Mouse (Mus musculus) natural killer cell, adult 2 months (primary cell): Measurements from ENCODE around the gene Olfr1411.

Experiments
- DNase-seq, 2 experiments: peaks; one replicate each; pipeline ENCODE4 v3.0.0; 2022; ENCODE audit warnings: low spot score in 2 of 2

The Olfr1411 gene

GRCm38 (mm10) chr1:92594111-92594510 lies at the start of gene Olfr1411:
Gene Olfr1411 (plus strand): TSS chr1:92594411.
- no peak for DNase-seq

GRCm38 (mm10) chr1:92545929-92546328 lies 48.3 kb upstream of the Olfr1411 start:
- DNase-seq, result no peak

- no peak for DNase-seq
Measured at GRCm38 (mm10) chr1:92571022-92571421, 23.2 kb upstream of the Olfr1411 start, which contains the start of gene Olfr1413. Gene Olfr1413 (plus strand): TSS chr1:92571322.

DNA sequence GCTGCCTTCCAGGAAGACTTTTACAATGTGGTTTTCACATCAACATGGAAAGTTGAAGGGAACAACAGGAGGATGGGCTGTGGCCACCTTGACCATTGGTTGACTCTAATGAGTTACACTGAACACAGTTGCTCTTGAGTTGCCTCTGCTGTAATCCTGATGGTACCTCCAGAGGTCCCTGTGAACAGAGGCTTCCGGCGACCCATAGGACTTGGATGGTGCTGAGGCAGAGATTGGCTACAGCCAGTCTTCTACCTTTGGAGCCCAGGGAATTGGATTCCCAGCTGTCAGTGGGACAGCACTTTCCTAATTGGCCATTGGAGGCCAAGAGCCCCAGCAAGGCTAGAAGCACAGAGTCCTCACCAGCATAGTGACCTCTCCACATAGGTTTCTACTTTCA lies 8.7 kb upstream of the Olfr1411 start, which contains the start of gene Olfr1412:
Olfr1412 (plus strand) TSS at position 301 of the 400 bp plus-strand sequence.
- DNase-seq, result no peak

- DNase-seq, result no peak
Measured at GRCm38 (mm10) chr1:92596019-92596418, 1.8 kb downstream of the Olfr1411 start.

DNA sequence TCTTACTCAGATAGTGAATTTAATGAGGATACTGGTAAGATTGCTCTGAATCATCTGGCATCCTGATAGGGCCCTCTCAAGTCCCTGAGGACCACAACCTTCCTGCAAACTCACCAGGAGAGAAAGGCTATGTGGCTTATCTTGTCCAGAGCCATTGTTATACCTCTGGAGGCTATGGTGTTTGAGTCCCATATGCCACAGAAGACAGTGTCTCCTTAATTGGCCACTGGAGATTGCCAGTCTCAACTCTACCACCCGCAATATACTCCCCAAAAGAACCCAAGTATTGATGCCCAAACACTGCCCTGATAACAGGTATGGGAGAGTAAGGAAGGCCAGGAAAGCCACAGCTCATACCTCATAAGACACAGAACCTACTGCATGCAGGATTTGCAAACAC lies 11.3 kb downstream of the Olfr1411 start, which contains the start of gene Olfr1410:
Olfr1410 (plus strand) TSS at position 301 of the 400 bp plus-strand sequence.
- no peak for DNase-seq

DNA sequence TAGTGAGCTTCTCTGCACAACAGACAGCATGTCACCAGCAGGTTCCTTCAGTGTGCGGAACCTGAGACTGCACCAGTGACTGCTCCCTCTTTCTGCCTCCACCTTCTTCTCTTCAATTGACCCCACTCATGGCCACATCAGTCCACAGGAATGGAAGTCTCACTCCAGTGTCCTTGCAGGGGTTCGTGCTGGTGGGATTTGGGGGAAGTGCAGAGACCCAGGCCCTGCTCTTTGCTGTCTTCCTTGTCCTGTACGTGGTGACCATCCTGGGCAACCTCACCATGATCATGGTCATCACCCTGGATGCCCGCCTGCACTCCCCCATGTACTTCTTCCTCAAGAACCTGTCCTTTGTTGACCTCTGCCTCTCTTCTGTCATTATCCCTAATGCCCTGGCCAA lies 13.5 kb downstream of the Olfr1411 start:
- no peak for DNase-seq

- DNase-seq, result peak; percentile 34 to 56
Measured at GRCm38 (mm10) chr1:92611008-92611407, 16.8 kb downstream of the Olfr1411 start.

DNA sequence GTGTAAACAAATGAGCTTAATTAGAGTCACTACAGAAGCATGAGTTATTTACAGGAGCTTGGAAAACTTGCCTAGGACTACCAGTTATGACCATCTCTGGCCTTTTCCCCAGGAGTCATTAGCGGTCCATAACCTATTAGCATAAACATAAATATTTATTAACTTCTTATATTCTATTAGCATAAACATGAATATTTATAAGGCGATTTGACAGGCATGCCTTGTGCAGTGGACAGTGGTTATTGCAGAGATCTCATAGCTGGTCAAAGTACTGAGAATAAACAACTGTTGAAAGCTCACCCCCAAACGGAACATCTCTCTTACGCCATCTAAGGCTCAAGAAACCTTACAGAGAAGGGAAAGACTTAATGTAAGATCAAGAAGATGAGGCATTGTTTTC lies 19.0 kb downstream of the Olfr1411 start:
- no peak for DNase-seq

DNA sequence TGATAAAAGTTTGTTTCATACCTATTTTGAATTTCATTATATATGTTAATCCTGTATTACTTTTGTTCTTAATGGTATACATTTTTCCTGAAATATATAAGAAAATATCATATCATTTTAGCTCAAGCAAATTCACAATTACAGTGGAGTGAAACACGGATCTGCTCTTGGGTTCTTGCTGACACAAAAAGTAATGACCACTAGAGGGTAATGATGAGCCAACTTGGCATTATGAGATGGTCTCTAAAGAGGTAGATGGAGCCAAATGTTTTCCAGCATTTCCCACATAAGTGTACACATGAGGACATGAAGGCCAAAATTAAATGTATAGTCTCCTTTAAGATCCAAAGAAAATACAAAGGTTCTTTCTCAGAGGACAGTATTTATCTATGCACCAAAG lies 20.3 kb downstream of the Olfr1411 start:
- no peak for DNase-seq

DNA sequence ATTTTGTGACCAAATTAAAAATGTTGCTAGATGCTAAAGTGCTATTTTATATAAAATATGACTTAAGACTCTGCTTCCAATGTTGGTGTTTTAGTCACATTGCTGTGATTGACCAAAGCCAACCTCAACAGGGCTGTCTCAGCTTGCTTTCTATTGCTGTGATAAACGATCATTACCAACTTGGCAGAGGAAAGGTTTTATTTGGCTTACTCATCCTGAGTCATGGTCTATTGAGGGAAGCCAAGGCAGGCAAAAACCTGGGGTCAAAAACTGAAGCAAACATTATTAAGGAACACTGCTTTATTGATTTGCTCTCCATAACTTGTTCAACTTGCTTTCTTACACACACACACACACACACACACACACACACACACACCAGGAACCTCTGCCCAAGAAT lies 21.8 kb downstream of the Olfr1411 start:
- no peak for DNase-seq

DNA sequence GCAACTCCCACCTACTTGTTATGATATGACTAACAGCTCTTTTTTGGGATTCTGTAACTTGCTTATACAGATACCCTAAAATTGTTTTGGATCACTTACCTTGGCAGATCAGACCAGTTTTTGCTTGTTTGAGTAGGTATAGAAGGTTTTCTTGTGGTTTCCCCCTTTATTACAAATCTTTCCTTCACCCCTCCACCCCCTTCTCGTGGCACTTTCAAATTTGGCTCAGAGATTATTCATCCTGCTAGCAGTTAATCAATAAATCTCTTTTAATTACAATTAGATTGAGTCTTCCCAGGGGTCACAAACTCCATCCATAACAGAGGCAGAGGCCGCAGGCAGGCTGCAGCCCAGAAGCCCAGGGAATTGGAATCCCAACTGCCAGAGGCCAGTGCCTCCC lies 23.3 kb downstream of the Olfr1411 start, which contains the start of gene Olfr12:
Olfr12 (plus strand) TSS at position 301 of the 400 bp plus-strand sequence.
- no peak for DNase-seq

- DNase-seq, result no peak
Measured at GRCm38 (mm10) chr1:92618360-92618759, 24.1 kb downstream of the Olfr1411 start.

DNA sequence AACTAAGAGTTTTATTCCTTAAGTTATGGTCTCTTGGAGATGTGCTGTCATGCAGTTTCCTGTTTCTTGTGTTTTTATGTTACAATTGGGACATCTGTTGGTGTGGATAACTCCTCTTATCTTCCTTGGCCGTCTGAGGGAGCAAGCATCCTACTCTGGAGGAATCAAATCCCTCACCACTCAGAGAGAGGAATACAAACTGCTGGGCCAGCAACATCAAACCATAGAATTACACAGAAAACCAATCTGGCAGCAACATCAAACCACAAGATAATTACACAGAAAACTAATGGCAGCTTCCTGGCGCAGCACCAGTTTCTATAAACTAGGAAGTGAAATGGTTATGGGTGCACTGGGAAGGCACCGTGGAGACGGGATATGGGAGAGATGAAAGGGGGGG lies 34.0 kb downstream of the Olfr1411 start:
- DNase-seq, result no peak

GRCm38 (mm10) chr1:92632196-92632595 lies 38.0 kb downstream of the Olfr1411 start:
- DNase-seq, result no peak

DNA sequence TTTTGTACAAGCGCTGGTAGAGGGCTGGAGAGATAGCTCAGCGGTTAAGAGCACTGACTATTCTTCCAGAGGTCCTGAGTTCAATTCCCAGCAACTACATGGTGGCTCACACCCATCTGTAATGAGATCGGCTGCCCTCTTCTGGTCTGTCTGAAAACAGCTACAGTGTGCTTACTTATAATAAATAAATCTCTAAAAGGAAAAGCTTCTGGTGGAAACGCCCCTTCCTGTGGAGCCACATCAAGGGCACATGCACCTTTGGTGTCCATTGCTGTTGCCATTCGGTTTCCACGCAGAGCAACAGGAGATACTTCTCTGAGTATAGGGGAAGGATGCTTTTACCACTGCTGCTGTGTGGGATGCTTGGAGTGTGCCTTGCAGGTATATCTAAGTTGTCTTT lies 38.7 kb downstream of the Olfr1411 start:
- no peak for DNase-seq

- DNase-seq, result no peak
Measured at GRCm38 (mm10) chr1:92633726-92634125, 39.5 kb downstream of the Olfr1411 start.

- DNase-seq, result no peak
Measured at GRCm38 (mm10) chr1:92634569-92634968, 40.4 kb downstream of the Olfr1411 start.

GRCm38 (mm10) chr1:92634976-92635599 lies 40.9 kb downstream of the Olfr1411 start:
- DNase-seq, result no peak

- no peak for DNase-seq
Measured at GRCm38 (mm10) chr1:92636015-92636414, 41.8 kb downstream of the Olfr1411 start.

DNA sequence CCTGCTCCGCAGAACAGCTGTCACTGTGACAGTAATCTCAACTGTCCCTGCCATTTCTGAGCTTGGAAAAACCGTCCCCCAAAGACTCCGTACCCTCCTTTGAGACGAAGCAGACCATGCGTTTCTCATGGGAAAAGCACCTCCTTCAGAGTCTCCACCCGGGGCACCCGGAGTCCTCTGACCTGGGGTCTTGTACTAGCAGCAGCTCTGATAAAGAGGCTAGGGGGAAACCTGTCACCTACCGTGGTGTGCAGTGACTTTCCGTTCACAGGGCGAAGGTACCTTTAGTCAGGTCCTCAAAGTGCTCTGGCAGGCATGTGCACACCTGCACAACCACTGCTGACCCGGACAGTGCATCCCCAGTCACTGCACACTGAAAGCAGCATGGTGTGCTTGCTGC lies 42.5 kb downstream of the Olfr1411 start:
- DNase-seq, result no peak

- DNase-seq, result no peak
Measured at GRCm38 (mm10) chr1:92637501-92638172, 43.4 kb downstream of the Olfr1411 start.

- DNase-seq, result no peak
Measured at GRCm38 (mm10) chr1:92638181-92638580, 44.0 kb downstream of the Olfr1411 start.
